Mouse (Mus musculus) bone marrow, adult 2 months (tissue): Measurements from ENCODE around the gene Rplp2. TPM values are rescaled to one million over a fixed set of nuclear protein-coding genes. Genes with fewer than 3 reads are reported as not detected.

Experiments used
- H3K27ac ChIP-seq: fragments of 200-500 bp; 2 replicates; pipeline ENCODE4 v1.5.1; 2012; ENCODE audit warnings: low read depth, mild to moderate bottlenecking, control low read depth, inconsistent platforms, low read length; ENCODE audit not compliant: control insufficient read depth, poor library complexity, insufficient read depth
- H3K4me1 ChIP-seq: fragments of 200-500 bp; 2 replicates; pipeline ENCODE4 v1.6.1; 2011; ENCODE audit warnings: low read length; ENCODE audit not compliant: control insufficient read depth, insufficient read depth
- H3K4me3 ChIP-seq: fragments of 200-500 bp; replicated peaks from 2 replicates; pipeline ENCODE3; 2011; ENCODE audit warnings: mild to moderate bottlenecking, low read depth, low read length, control low read depth; ENCODE audit not compliant: control insufficient read depth
- CTCF ChIP-seq: fragments of 200-500 bp; IDR thresholded peaks from 2 replicates; pipeline ENCODE4 v1.5.1; 2011; ENCODE audit warnings: low read length, control low read depth; ENCODE audit not compliant: control insufficient read depth, insufficient read depth
- POLR2A ChIP-seq: fragments of 200-500 bp; IDR thresholded peaks from 2 replicates; pipeline ENCODE4 v1.6.1; 2011; ENCODE audit warnings: low read depth, mild to moderate bottlenecking, control low read depth, low read length, borderline replicate concordance; ENCODE audit not compliant: control insufficient read depth
- WGBS: fragments of 180-500 bp; shearing (Covaris S2); methylation state at CpG from one replicate; pipeline ENCODE4 v1.1.7; 2018; 5-methylcytosine and 5-hydroxymethylcytosine counted together
- polyA plus RNA-seq: library from polyadenylated mRNA; stranded (reverse); fragments of >200 nt; gene quantifications from 2 replicates; pipeline ENCODE4 v1.2.4, GENCODE M21; 2011; ENCODE audit warnings: low replicate concordance; ENCODE audit not compliant: missing spikeins, insufficient read depth, insufficient read length

Gene Rplp2
- polyA plus RNA-seq, 1 experiment, result 2,615 TPM

DNA sequence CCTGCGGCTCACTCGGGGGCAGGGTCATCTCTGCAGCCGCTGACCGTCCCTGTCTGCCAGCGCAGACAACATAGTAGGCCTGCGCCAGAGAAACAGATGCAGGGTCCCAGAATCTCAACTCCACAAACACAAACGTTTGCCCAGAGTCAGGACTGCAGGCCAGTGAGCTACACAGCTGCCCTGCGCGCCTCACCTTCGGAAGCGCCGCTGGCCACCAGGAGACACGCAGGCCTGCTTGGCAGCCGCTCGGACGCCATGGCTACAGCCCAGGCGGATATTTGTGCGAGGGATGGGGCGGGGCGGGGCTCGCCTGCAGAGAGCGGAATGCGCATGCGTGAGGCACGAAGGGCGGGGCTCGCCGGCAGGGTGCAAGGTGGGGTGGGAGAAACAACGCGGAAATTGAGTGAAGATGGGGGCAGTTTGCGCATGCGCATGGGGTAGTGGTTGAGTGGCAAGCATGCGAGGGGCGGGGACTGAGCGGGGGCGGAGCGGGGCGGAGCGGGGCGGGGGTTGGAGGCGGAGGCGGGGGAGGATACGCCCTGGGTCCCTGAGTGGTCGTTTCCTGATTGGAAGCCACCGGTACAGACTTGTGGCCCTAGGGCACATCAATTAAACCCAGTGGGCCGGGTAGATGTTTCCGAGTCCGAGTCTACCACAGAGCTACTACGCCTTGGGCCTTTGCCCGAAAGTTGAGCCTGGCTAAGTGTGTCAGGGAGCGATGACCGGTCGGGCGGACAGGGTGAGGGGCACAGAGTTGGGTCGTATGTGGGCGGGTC is 33.2 kb upstream of the Rplp2 start, which contains the start of gene Gatd1:
Gatd1 (minus strand) TSS at position 328 of the 776 bp plus-strand sequence.
- WGBS, result under 1% methylated on average over 56 of the region's 56 CpGs
- H3K27ac ChIP-seq, result peak within 1 kb of the TSS; percentile 64
- TF ChIP-seq POLR2A (peak; percentile 72; the same call in 1 of the 2 replicates), CTCF (peak; percentile 32; the same call in 1 of the 2 replicates)
- peaks cover under 1% of the 10 kb centered on the region; the same call in 1 of the 2 replicates for H3K4me1 ChIP-seq
- H3K4me3 ChIP-seq, result peak within 1 kb of the TSS; percentile 88

DNA sequence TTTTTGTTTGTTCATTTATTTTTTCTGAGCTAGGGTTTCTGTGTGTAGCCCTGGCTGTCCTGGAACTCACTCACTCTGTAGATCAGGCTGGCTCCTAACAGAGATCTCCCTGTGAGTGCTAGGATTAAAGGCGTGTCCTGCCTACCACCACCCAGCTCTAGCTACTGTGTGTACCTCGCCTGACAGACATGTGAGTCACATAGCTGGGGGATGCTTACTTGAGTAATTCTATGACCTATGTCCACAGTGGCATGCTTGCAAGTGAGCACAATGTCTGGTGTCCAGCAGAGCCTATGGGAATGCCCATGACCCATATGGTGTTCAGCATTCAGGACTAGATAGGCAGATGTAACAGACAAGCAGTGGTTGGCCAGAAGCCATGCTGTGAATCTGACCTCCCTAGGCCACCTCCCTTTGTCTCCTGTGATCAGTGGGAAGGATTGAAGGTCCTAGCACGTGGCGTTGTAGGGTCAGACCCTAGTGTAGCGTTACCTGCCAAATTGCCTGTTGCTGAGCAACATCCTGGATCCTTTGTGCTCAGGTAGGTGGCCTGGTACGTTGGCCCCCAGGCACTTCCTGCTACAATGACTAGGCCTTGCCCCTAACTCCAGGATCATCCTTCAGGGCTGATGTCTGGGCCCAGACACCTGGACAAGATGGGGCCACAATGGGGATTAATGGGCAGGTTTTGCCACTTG is 30.9 kb upstream of the Rplp2 start:
- TF ChIP-seq POLR2A (no peak), CTCF (no peak)
- WGBS, result 78% methylated on average over 6 of the region's 6 CpGs
- Histone ChIP-seq H3K27ac (no peak overlapping the region), H3K4me1 (no peaks in the 10 kb centered on the region), H3K4me3 (no peak overlapping the region)

DNA sequence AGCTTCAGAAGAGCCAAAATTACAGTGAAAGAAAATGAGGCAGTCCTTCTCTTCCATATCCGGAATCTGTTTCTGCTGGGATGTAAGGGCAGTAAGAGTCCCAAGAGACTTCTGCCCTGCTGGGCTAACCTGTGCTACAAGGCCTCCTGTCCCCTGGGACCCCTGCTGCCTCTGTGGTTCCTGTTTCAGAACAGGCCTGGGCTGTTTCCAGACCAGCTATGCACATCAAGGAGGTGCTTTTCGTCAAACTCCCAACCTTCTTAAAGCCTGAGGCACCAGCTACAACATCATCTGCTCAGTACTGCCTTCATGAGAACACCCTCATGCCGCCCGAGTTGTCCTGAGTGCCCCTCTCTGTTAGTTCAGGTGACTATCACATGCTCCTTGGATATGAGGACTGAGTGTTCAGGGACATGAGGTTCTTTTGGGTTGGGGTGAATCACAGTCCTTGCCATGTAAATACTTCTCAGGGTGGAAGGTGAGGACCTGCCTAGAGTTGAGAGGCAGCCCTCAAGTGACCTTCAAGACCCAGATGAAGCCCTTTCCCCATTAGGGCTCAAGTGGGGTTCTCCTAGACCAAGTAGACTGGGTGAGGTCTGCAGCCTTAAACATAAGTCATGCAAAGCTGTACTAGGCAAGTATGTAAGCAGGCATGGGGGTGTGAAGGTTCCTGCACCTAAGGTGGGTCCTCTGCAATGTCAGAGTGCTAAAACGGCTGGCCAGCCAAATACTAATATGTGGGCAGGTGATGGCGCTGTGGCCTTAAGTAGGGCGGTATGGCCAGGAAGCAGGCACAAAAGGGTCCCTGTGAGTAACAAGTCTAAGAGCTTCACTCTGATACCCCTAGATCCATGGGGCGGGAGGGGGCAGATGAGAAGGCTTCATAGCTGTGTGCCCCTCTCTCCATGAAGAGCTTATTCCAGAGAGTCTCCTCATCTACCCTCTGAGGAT is 29.2 kb upstream of the Rplp2 start:
- WGBS, result 76% methylated on average over 8 of the region's 8 CpGs
- TF ChIP-seq CTCF (no peak), POLR2A (no peak)

DNA sequence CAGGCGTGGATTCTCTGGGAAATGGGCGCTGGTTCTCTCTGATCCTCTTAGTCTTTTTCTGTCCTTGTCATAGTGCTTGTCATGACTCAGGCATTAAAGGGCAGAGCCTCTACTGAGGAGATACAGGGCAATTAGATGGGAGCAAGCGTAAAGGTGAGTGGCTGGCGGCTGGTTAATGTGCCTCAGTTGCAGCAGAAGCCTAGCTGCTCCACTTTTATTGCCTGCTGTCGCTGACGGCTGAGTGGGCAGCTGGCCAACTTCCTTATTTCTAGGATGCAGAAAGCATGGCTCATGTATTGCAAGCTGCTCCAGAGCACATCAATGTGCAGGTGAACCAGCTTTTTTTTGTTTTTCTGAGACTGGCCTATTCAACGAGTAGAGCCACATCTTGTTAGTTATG is 28.2 kb upstream of the Rplp2 start:
- no peak for TF ChIP-seq CTCF
- no peak for TF ChIP-seq POLR2A
- 29% methylated on average over 7 of the region's 7 CpGs for WGBS
- Histone ChIP-seq H3K4me1 (no peaks in the 10 kb centered on the region), H3K4me3 (no peak overlapping the region), H3K27ac (no peak overlapping the region)

More for the DNA sequence above, 29.2 kb upstream of the Rplp2 start:
- H3K27ac ChIP-seq, result no peak overlapping the region
- H3K4me1 ChIP-seq, result no peaks in the 10 kb centered on the region
- no peak overlapping the region for H3K4me3 ChIP-seq

DNA sequence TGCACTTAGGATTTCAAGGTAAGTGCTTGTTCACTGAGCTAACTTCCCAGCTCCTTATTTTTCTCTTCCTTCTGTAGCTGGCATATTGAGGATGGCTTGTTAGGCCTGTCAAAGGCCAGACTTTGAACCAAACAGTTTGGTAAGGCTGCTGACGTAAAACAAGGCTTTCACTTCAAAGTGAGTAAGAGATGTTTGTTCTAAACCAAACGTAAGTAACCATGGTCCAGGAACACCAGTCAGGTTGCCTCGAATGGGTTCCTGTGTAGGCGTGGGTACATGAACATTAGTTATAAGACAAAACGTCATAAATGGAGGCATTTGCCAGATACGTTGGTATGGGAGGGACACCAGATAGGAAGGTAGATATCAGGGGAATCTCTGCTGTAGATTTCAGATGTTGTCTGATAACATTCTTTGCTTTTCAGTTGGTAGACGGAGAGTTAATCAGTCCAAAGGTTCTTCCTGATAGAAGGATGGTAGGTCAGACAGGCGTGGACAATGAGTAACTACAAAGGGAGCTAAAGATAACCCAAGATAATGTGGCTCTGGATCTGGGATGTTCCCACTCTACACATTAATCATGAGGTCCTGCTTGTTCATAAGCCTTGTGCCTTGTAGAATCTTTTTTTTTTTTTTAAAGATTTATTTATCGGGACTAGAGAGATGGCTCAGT is 27.0 kb upstream of the Rplp2 start:
- TF ChIP-seq CTCF (no peak), POLR2A (no peak)
- no peaks in the 10 kb centered on the region for H3K4me1 ChIP-seq
- WGBS, result 77% methylated on average over 9 of the region's 9 CpGs
- no peak overlapping the region for H3K27ac ChIP-seq
- H3K4me3 ChIP-seq, result no peak overlapping the region

DNA sequence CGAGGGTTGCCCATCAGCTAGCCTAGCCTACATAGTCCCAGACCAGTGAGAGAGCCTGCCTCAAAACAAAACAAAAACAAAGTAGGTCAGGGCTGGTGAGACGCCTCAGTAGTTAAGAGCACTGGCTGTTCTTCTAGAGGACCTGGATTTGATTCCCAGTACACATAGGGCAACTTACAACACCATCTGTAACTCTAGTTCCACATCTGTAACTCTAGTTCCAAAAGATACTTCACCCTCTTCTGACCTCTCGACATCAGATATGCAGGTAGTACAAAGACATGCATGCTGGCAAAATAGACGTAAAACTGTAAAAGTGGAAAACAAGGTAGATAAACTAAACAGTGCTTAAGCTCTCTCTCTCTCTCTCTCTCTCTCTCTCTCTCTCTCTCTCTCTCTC is 23.4 kb upstream of the Rplp2 start:
- Histone ChIP-seq H3K27ac (no peak overlapping the region), H3K4me3 (no peak overlapping the region), H3K4me1 (no peaks in the 10 kb centered on the region)
- TF ChIP-seq POLR2A (no peak), CTCF (no peak)
- 67% methylated on average over 4 of the region's 4 CpGs for WGBS

DNA sequence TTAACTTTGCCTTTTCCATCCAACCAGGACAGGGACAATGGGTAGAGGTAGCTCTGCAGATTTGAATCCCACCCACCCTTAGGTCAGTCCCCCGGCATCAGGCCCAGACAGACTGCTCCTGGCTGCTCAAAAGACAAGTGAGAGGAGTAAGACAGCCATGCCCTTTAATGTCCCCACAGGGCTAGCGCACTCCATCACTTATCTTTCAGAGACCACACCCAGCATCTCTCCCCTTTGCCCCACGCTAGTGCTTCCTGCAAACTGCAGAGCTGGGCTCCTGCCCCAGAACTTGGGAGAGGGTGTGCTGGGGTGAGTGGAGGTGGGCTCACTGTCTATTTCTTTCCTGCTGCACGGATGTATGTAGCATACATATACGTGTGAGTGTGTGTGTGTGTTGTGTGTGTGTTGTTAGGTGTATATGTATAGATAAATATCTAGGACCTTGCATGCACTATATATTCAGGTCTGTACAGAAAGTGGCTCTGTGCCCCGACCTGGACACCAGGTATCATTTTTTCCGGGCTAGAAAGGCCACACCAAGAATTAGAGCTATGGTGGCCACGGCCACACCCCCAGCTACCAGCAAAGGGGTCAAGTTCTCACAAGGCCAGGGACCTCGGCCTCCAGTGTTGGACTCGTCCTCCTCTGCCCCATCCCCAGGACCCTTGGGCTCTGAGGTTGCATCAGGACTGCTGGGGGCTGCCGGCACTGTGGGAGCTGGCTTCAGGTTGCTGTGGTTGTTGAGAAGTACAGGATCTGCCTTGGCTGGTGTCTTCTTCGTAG is 20.0 kb upstream of the Rplp2 start:
- H3K4me3 ChIP-seq, result no peak overlapping the region
- no peaks in the 10 kb centered on the region; the same call in 1 of the 2 replicates for H3K4me1 ChIP-seq
- TF ChIP-seq POLR2A, result no peak
- TF ChIP-seq CTCF, result no peak
- H3K27ac ChIP-seq, result no peak overlapping the region
- WGBS, result 80% methylated on average over 12 of the region's 12 CpGs
